Mouse (Mus musculus) lung, adult 18-20 months (tissue): ENCODE data around the gene Paxx.

Experiments
- DNase-seq, 2 experiments: peaks; one replicate each; pipeline ENCODE4 v3.0.0; 2022; ENCODE audit warnings: mixed read lengths in 2 of 2

Paxx gene

GRCm38 (mm10) chr2:25480541-25480940 lies 19.6 kb upstream of the Paxx start:
- no peak for DNase-seq

GRCm38 (mm10) chr2:25479551-25480311 lies 18.8 kb upstream of the Paxx start:
- no peak for DNase-seq

GRCm38 (mm10) chr2:25477967-25478675 lies 17.2 kb upstream of the Paxx start:
- no peak for DNase-seq

GRCm38 (mm10) chr2:25477541-25477940 lies 16.6 kb upstream of the Paxx start:
- no peak for DNase-seq

GRCm38 (mm10) chr2:25472550-25472949 lies 11.7 kb upstream of the Paxx start:
- DNase-seq = no peak

- no peak for DNase-seq
Observed at GRCm38 (mm10) chr2:25469969-25470368, 9.1 kb upstream of the Paxx start, which contains the start of gene Ptgds. Ptgds (minus strand) TSS chr2:25470046.

GRCm38 (mm10) chr2:25468962-25469915 lies 8.3 kb upstream of the Paxx start:
- no peak for DNase-seq

GRCm38 (mm10) chr2:25467606-25468303 lies 6.9 kb upstream of the Paxx start:
- DNase-seq = no peak

GRCm38 (mm10) chr2:25465816-25466635 lies 5.1 kb upstream of the Paxx start:
- DNase-seq = peak; percentile 7 to 27

GRCm38 (mm10) chr2:25465256-25465655 lies 4.4 kb upstream of the Paxx start:
- no peak for DNase-seq

GRCm38 (mm10) chr2:25463630-25464029 lies 2.7 kb upstream of the Paxx start:
- no peak for DNase-seq

GRCm38 (mm10) chr2:25461407-25461806 lies 513 bp upstream of the Paxx start:
- no peak for DNase-seq

GRCm38 (mm10) chr2:25460135-25460534 lies 759 bp downstream of the Paxx start:
- no peak for DNase-seq

- DNase-seq = peak; percentile 82 to 86
Observed at GRCm38 (mm10) chr2:25458911-25459310, 2.0 kb downstream of the Paxx start.

- DNase-seq = peak; percentile 89 to 93
Observed at GRCm38 (mm10) chr2:25457022-25457896, 3.6 kb downstream of the Paxx start.

- peak; percentile 87 to 92 for DNase-seq
Observed at GRCm38 (mm10) chr2:25456205-25456953, 4.5 kb downstream of the Paxx start, which contains the start of gene Clic3. Clic3 (plus strand) TSS chr2:25456838.

GRCm38 (mm10) chr2:25452951-25453350 lies 7.9 kb downstream of the Paxx start:
- no peak for DNase-seq

- peak in 1 of 2 experiments; percentile 36 for DNase-seq
Observed at GRCm38 (mm10) chr2:25450853-25451647, 9.8 kb downstream of the Paxx start.

- DNase-seq = no peak
Observed at GRCm38 (mm10) chr2:25442682-25443081, 18.2 kb downstream of the Paxx start.
